Mouse (Mus musculus) layer of hippocampus, adult 8-10 months (tissue): Measurements from ENCODE around the gene Olfr983. TPM values are rescaled to one million over a fixed set of nuclear protein-coding genes. Genes with fewer than 3 reads are reported as not detected.

ENCODE experiments used
- DNase-seq, 2 experiments: peaks; one replicate each; pipeline ENCODE4 v3.0.0; 2022; ENCODE audit warnings: low spot score in 2 of 2
- total RNA-seq, 4 experiments: library from RNA; stranded (reverse); gene quantifications; 2 replicates each; pipeline ENCODE4 v1.2.4; 2022

Olfr983 gene
- total RNA-seq, result not detected

- no peak for DNase-seq
Observed at GRCm38 (mm10) chr9:40093495-40093894, at the start of gene Olfr983. Gene Olfr983 (minus strand): TSS chr9:40093595.

- DNase-seq, result no peak
Observed at GRCm38 (mm10) chr9:40141544-40141943, 48.1 kb upstream of the Olfr983 start.

- no peak for DNase-seq
Observed at GRCm38 (mm10) chr9:40139484-40139883, 46.1 kb upstream of the Olfr983 start.

- DNase-seq, result no peak
Observed at GRCm38 (mm10) chr9:40136987-40137688, 43.7 kb upstream of the Olfr983 start.

GRCm38 (mm10) chr9:40130556-40130955, 37.2 kb upstream of the Olfr983 start:
- DNase-seq, result no peak

GRCm38 (mm10) chr9:40130084-40130483, 36.7 kb upstream of the Olfr983 start, which contains the start of gene Olfr985:
Gene Olfr985 (minus strand): TSS chr9:40130184.
- no peak for DNase-seq

GRCm38 (mm10) chr9:40117287-40117659, 23.9 kb upstream of the Olfr983 start:
- no peak for DNase-seq

GRCm38 (mm10) chr9:40116645-40117286, 23.4 kb upstream of the Olfr983 start:
- DNase-seq, result no peak

- DNase-seq, result no peak
Observed at GRCm38 (mm10) chr9:40114106-40114505, 20.7 kb upstream of the Olfr983 start, which contains the start of gene Olfr984. Gene Olfr984 (minus strand): TSS chr9:40114206.

- DNase-seq, result no peak
Observed at GRCm38 (mm10) chr9:40094769-40095168, 1.4 kb upstream of the Olfr983 start.

- no peak for DNase-seq
Observed at GRCm38 (mm10) chr9:40073529-40073928, 19.9 kb downstream of the Olfr983 start, which contains the start of gene Olfr982. Gene Olfr982 (plus strand): TSS chr9:40073829.

GRCm38 (mm10) chr9:40050138-40050537, 43.3 kb downstream of the Olfr983 start:
- no peak for DNase-seq

Other genes with a start within 250 kb of the Olfr983 start
- not detected for gene Olfr972, start 227.2 kb downstream of the Olfr983 start, total RNA-seq
- gene Olfr229, start 186.3 kb downstream of the Olfr983 start, total RNA-seq, result not detected
- not detected for gene Olfr974, start 156.1 kb downstream of the Olfr983 start, total RNA-seq
- gene Olfr975, start 141.5 kb downstream of the Olfr983 start, total RNA-seq, result not detected
- not detected for gene Olfr976, start 132.5 kb downstream of the Olfr983 start, total RNA-seq
- gene Olfr978, start 101.5 kb downstream of the Olfr983 start, total RNA-seq, result not detected
- not detected for gene Olfr979, start 90.1 kb downstream of the Olfr983 start, total RNA-seq
- not detected for gene Olfr980, start 84.0 kb downstream of the Olfr983 start, total RNA-seq
- gene Olfr981, start 72.1 kb downstream of the Olfr983 start, total RNA-seq, result not detected
- not detected for gene Olfr982, start 19.8 kb downstream of the Olfr983 start, total RNA-seq
- gene Olfr984, start 20.6 kb upstream of the Olfr983 start, total RNA-seq, result under 1 TPM in 1 of 4 experiments, not detected in 3; 0.06 TPM
- not detected for gene Olfr985, start 36.6 kb upstream of the Olfr983 start, total RNA-seq
- gene Tmem225, start 54.5 kb upstream of the Olfr983 start, total RNA-seq, result not detected
- gene Olfr986, start 87.3 kb upstream of the Olfr983 start, total RNA-seq, result under 1 TPM in 1 of 4 experiments, not detected in 3; 0.18 TPM
- 1 to 10 TPM; 3.7 to 5.1 (median 4.4) TPM for gene Zfp202, start 98.7 kb upstream of the Olfr983 start, total RNA-seq
- gene Scn3b, start 175.6 kb upstream of the Olfr983 start, total RNA-seq, result 100 to 1,000 TPM; 166 to 246 (median 209) TPM